Mouse (Mus musculus) spleen, adult 2 months (tissue): ENCODE data around the gene Shc1.

Experiments used
- CTCF ChIP-seq: fragments of 200-500 bp; IDR thresholded peaks from 2 replicates; pipeline ENCODE4 v1.5.1; 2011; ENCODE audit warnings: mild to moderate bottlenecking, inconsistent platforms; ENCODE audit not compliant: insufficient read depth, insufficient read length, insufficient replicate concordance; ENCODE audit errors: extremely low read depth
- POLR2A ChIP-seq: fragments of 200-500 bp; IDR thresholded peaks from 2 replicates; pipeline ENCODE4 v1.6.1; 2011; ENCODE audit warnings: low read depth, low read length, inconsistent platforms

DNA sequence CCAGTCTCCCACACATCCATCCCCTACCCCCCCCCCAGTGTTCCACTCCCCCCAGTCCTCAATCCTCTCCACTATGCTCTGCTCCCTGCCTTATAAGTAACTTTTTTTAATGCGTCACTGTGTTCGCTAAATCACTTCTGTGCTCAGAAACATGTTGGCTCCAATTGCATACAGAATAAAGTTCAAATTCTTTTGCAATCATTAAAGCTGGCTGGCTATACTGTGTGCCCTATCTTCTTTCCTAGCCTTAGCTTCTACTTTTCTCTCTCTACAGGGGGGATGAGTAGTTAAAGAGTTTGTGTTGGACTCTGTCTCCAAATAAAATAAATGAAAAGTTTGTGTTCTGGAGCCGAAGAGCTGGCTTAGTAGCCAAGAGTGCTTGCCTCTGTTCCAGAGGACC, 8.5 kb upstream of the Shc1 start:
- TF ChIP-seq CTCF: no peak
- TF ChIP-seq POLR2A: no peak
